Mouse (Mus musculus) bone marrow macrophage, adult 2 months (primary cell): Measurements from ENCODE around the gene Naip2.
"Not testable (repeated sequence)": the region's sequence is repeated elsewhere in the genome, so short reads cannot be mapped to it uniquely, and the experiment has no call there.

Experiments
- CTCF ChIP-seq: IDR thresholded peaks from 2 replicates; pipeline ENCODE4 v1.5.1; 2012; ENCODE audit warnings: low read depth, mild to moderate bottlenecking, low read length, moderate library complexity
- POLR2A ChIP-seq: IDR thresholded peaks from 2 replicates; pipeline ENCODE4 v1.6.1; 2012; ENCODE audit warnings: mild to moderate bottlenecking, low read depth, low read length, borderline replicate concordance

DNA sequence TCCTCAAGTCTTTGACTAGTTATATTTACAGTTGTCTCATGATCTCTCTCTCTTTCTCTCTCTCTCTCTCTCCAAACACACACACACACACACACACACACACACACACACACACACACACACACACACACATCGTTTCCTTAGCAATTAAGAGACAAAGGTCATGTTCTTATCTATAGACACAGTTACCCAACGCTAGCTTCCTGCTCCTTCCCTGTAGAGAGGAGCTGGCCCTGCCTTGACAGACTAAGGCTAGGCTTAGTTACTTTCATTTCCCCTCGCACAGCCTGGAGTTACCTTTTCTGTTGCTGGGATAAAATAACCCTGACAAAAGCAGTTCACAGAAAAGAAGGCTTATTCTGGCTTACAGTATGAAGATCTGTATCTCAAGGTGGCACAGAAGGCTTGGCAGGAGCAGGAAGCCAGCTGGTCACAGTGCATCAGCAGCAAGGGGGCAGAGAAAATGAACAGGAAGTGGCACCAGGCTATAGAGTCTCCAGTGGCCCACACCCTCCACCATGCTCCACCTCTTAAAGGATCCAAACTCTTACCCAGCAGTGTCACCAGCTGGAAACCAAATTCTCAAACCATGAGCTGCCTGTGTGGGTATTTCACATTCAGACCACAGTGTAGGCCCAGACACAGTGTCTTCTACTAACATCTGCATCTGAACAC, at the start of gene Naip2:
- not testable (repeated sequence) for TF ChIP-seq POLR2A, CTCF
